Mouse (Mus musculus) intestine, embryonic 16.5 days (tissue): Measurements from ENCODE around the gene Dpm2. TPM values are rescaled to one million over a fixed set of nuclear protein-coding genes. Genes with fewer than 3 reads are reported as not detected.

Source experiments
- ATAC-seq: fragments of 200-750 bp; cut with Nextera tagmentation; 2 replicates; pipeline ENCODE4 v1.8.0; 2017; ENCODE audit warnings: moderate TSS enrichment, moderate library complexity
- H3K27ac ChIP-seq: fragments of 300-500 bp; sonication (generic); 2 replicates; pipeline ENCODE4 v1.5.1; 2014; ENCODE audit warnings: mild to moderate bottlenecking, low read length
- H3K27me3 ChIP-seq: fragments of 300-500 bp; sonication (generic); replicated peaks from 2 replicates; pipeline ENCODE4 v1.6.1; 2014; ENCODE audit warnings: low read length, control low read depth, mixed read lengths; ENCODE audit not compliant: control insufficient read depth, insufficient read depth
- H3K36me3 ChIP-seq: fragments of 300-500 bp; sonication (generic); 2 replicates; pipeline ENCODE4 v1.6.1; 2014; ENCODE audit warnings: low read length, control low read depth; ENCODE audit not compliant: control insufficient read depth, insufficient read depth
- H3K4me1 ChIP-seq: fragments of 300-500 bp; sonication (generic); 2 replicates; pipeline ENCODE4 v1.6.1; 2014; ENCODE audit warnings: low read length, control low read depth, mixed read lengths; ENCODE audit not compliant: control insufficient read depth, insufficient read depth
- H3K4me2 ChIP-seq: fragments of 300-500 bp; sonication (generic); 2 replicates; pipeline ENCODE4 v1.6.1; 2014; ENCODE audit warnings: low read depth, low read length, control low read depth
- H3K4me3 ChIP-seq: fragments of 300-500 bp; sonication (generic); 2 replicates; pipeline ENCODE4 v1.5.1; 2014; ENCODE audit warnings: mild to moderate bottlenecking, low read length
- H3K9ac ChIP-seq: fragments of 300-500 bp; sonication (generic); 2 replicates; pipeline ENCODE4 v1.6.1; 2014; ENCODE audit warnings: low read depth, low read length
- H3K9me3 ChIP-seq: fragments of 300-500 bp; sonication (generic); 2 replicates; pipeline ENCODE4 v1.6.1; 2016; ENCODE audit warnings: low read length, control low read depth; ENCODE audit not compliant: control insufficient read depth
- whole genome bisulfite sequencing: fragments of 180-500 bp; shearing (Covaris S2); extraction: QIAGEN DNeasy Blood & Tissue Kit; methylation state at CpG from one replicate; pipeline ENCODE4 v1.1.7; 2014; 5-methylcytosine and 5-hydroxymethylcytosine counted together
- polyA plus RNA-seq: library from polyadenylated mRNA; unstranded; fragments of >200 nt; fragmentation: Nextera tagmentation; extraction: Ambion mirVana; gene quantifications from 2 replicates; pipeline ENCODE4 v1.2.1, GENCODE M21; 2015

Gene Dpm2
- polyA plus RNA-seq, 1 experiment from 2014 or later: 123 TPM

GRCm38 (mm10) chr2:32576532-32576931 is 5.9 kb downstream of the Dpm2 start:
- peaks cover 18% of the 10 kb centered on the region for H3K4me1 ChIP-seq
- no peak overlapping the region for H3K4me2 ChIP-seq
- no peak overlapping the region for H3K27ac ChIP-seq
- peaks cover 9% of the 10 kb centered on the region; the same call in 1 of the 2 replicates for H3K27me3 ChIP-seq
- no peak overlapping the region for H3K9ac ChIP-seq
- WGBS: 86% methylated on average over 9 of the region's 9 CpGs
- H3K36me3 ChIP-seq: no peaks in the 10 kb centered on the region
- no peaks in the 10 kb centered on the region for H3K9me3 ChIP-seq
- H3K4me3 ChIP-seq: no peak overlapping the region
- no peak for ATAC-seq

GRCm38 (mm10) chr2:32578146-32579046 is 7.7 kb downstream of the Dpm2 start:
- Histone ChIP-seq H3K4me3 (no peak overlapping the region), H3K9ac (peak overlapping the region; percentile 10; the same call in 1 of the 2 replicates), H3K4me2 (no peak overlapping the region), H3K27me3 (peaks cover 9% of the 10 kb centered on the region; the same call in 1 of the 2 replicates), H3K9me3 (no peaks in the 10 kb centered on the region), H3K4me1 (peaks cover 17% of the 10 kb centered on the region), H3K36me3 (no peaks in the 10 kb centered on the region), H3K27ac (no peak overlapping the region)
- WGBS: 41% methylated on average over 22 of the region's 30 CpGs
- ATAC-seq: no peak

- Histone ChIP-seq H3K4me1 (peaks cover 5% of the 10 kb centered on the region), H3K27ac (no peak overlapping the region), H3K27me3 (peaks cover 9% of the 10 kb centered on the region; the same call in 1 of the 2 replicates), H3K9me3 (no peaks in the 10 kb centered on the region), H3K4me2 (peak overlapping the region; percentile 28), H3K4me3 (peak overlapping the region; percentile 30; the same call in 1 of the 2 replicates), H3K36me3 (no peaks in the 10 kb centered on the region), H3K9ac (no peak overlapping the region)
- ATAC-seq: no peak
- 39% methylated on average over 19 of the region's 19 CpGs for WGBS
Measured at GRCm38 (mm10) chr2:32581450-32582095, 10.9 kb downstream of the Dpm2 start.

GRCm38 (mm10) chr2:32582830-32583799 is 12.5 kb downstream of the Dpm2 start:
- H3K4me1 ChIP-seq: peaks cover 14% of the 10 kb centered on the region
- ATAC-seq: peak; percentile 68
- H3K27me3 ChIP-seq: peaks cover 9% of the 10 kb centered on the region; the same call in 1 of the 2 replicates
- no peak overlapping the region for H3K27ac ChIP-seq
- peak overlapping the region; percentile 71 for H3K4me2 ChIP-seq
- 12% methylated on average over 37 of the region's 37 CpGs for WGBS
- no peaks in the 10 kb centered on the region for H3K36me3 ChIP-seq
- H3K4me3 ChIP-seq: peak overlapping the region; percentile 38
- H3K9ac ChIP-seq: peak overlapping the region; percentile 54
- no peaks in the 10 kb centered on the region for H3K9me3 ChIP-seq

GRCm38 (mm10) chr2:32585149-32585714 is 14.6 kb downstream of the Dpm2 start:
- ATAC-seq: no peak
- 89% methylated on average over 7 of the region's 7 CpGs for WGBS
- no peaks in the 10 kb centered on the region for H3K9me3 ChIP-seq

GRCm38 (mm10) chr2:32586871-32587351 is 16.3 kb downstream of the Dpm2 start, which contains the start of gene St6galnac4:
TSS of gene St6galnac4 (plus strand) at chr2:32587095.
- no peaks in the 10 kb centered on the region for H3K27me3 ChIP-seq
- ATAC-seq: peak; percentile 87
- H3K36me3 ChIP-seq: no peaks in the 10 kb centered on the region
- H3K4me3 ChIP-seq: peak within 1 kb of the TSS; percentile 63
- H3K4me2 ChIP-seq: peak within 1 kb of the TSS; percentile 76
- peak within 1 kb of the TSS; percentile 64 for H3K27ac ChIP-seq
- H3K4me1 ChIP-seq: peaks cover 20% of the 10 kb centered on the region
- under 1% methylated on average over 38 of the region's 38 CpGs for WGBS
- H3K9ac ChIP-seq: peak within 1 kb of the TSS; percentile 72
- no peaks in the 10 kb centered on the region for H3K9me3 ChIP-seq

More at GRCm38 (mm10) chr2:32585149-32585714, 14.6 kb downstream of the Dpm2 start:
- no peak overlapping the region for H3K9ac ChIP-seq
- H3K27ac ChIP-seq: no peak overlapping the region
- peaks cover 20% of the 10 kb centered on the region for H3K4me1 ChIP-seq
- H3K27me3 ChIP-seq: no peaks in the 10 kb centered on the region
- H3K4me3 ChIP-seq: no peak overlapping the region
- no peak overlapping the region for H3K4me2 ChIP-seq
- H3K36me3 ChIP-seq: no peaks in the 10 kb centered on the region

- ATAC-seq: no peak
- H3K4me2 ChIP-seq: peak overlapping the region; percentile 76
- 0 out of 2 replicates have a peak overlapping the region, but pooled peaks have one; percentile 22 for H3K27ac ChIP-seq
- H3K9me3 ChIP-seq: no peaks in the 10 kb centered on the region
- peaks cover 20% of the 10 kb centered on the region for H3K4me1 ChIP-seq
- peak overlapping the region; percentile 63 for H3K4me3 ChIP-seq
- no peaks in the 10 kb centered on the region for H3K27me3 ChIP-seq
- H3K36me3 ChIP-seq: no peaks in the 10 kb centered on the region
- H3K9ac ChIP-seq: peak overlapping the region; percentile 72
- WGBS: 36% methylated on average over 9 of the region's 9 CpGs
Measured at GRCm38 (mm10) chr2:32587731-32588321, 17.2 kb downstream of the Dpm2 start.

- no peak overlapping the region for H3K27ac ChIP-seq
- H3K4me3 ChIP-seq: no peak overlapping the region
- WGBS: 60% methylated on average over 11 of the region's 11 CpGs
- peaks cover 16% of the 10 kb centered on the region for H3K4me1 ChIP-seq
- H3K27me3 ChIP-seq: no peaks in the 10 kb centered on the region
- H3K36me3 ChIP-seq: no peaks in the 10 kb centered on the region
- no peak for ATAC-seq
- no peaks in the 10 kb centered on the region for H3K9me3 ChIP-seq
- no peak overlapping the region for H3K4me2 ChIP-seq
- H3K9ac ChIP-seq: no peak overlapping the region
Measured at GRCm38 (mm10) chr2:32589213-32589795, 18.6 kb downstream of the Dpm2 start.
